Mouse (Mus musculus): ENCODE results near the gene Ift122.

The Ift122 gene

GRCm38 (mm10) chr6:115891497-115892061 is 38.3 kb downstream of the Ift122 start:
- ATAC-seq (ENCODE audit: low TSS enrichment): peak; percentile 52

GRCm38 (mm10) chr6:115892363-115892762 is 39.1 kb downstream of the Ift122 start:
- ATAC-seq (ENCODE audit: low TSS enrichment): no peak

DNA sequence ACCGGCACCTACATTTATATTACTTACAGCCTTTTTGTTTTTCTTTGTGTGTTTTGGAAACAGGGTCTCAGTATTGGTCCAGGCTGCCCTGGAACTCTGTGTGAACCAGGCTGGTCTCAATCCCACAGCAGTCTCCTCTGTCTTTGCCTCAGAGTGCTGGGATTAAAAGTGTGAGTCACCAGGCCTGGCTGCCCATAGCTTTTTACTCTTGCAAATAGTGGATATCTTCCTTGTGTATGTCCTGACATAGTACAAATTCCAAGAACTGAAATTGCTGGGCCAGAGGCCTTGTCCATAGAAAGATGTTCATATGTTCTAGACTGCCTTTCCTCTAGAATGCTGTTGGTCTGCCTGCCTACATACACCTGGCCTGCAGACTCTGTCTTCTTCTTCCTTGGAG is 43.1 kb downstream of the Ift122 start:
- ATAC-seq (ENCODE audit: low TSS enrichment): no peak

DNA sequence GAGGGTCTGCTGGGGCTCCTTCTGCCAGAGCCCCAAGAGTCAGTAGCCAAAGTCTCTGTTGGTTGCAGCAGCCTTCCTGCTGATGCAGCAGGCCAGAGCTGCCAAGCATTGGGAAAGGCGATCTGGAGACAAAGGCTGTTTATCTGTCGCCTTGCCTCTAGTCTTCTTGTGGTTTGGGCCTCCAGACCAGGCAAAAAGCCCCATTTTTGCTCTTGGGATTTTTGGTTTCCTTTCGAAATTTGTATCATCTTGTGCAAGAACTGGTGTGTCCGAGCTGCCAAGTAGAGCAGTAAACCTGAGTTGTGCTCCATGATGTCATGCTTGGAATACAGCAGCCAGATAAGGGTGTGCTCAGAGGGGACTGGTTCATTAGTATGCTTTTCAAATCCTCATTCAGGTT is 43.8 kb downstream of the Ift122 start:
- no peak for ATAC-seq (ENCODE audit: low TSS enrichment)

GRCm38 (mm10) chr6:115897926-115898520 is 44.8 kb downstream of the Ift122 start:
- ATAC-seq (ENCODE audit: low TSS enrichment): no peak

- peak; percentile 66 for ATAC-seq (ENCODE audit: low TSS enrichment)
Observed at GRCm38 (mm10) chr6:115901062-115901461, 47.8 kb downstream of the Ift122 start.

- ATAC-seq (ENCODE audit: low TSS enrichment): peak; percentile 5; the same call in 1 of the 2 replicates
Observed at GRCm38 (mm10) chr6:115901489-115901931, 48.2 kb downstream of the Ift122 start.

- ATAC-seq (ENCODE audit: low TSS enrichment): peak; percentile 39; the same call in 1 of the 2 replicates
Observed at GRCm38 (mm10) chr6:115902545-115902944, 49.3 kb downstream of the Ift122 start.

DNA sequence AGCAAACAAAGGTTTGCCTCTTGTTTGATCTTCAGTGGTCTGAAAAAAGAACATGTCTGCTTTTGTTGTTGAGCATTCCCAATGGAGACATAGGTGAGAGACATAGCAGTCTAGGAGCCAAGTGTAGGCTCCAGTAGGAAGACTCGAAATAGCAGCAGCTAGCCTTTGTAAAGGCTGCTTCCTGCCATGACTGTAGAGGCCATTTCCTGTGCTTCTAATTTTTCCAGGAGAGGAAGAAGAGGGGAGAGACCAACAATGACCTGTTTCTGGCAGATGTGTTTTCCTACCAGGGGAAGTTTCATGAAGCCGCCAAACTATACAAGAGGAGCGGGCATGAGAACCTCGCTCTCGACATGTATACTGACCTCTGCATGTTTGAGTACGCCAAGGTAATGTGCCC is 52.3 kb downstream of the Ift122 start:
- ATAC-seq (ENCODE audit: low TSS enrichment): no peak

- ATAC-seq (ENCODE audit: low TSS enrichment): no peak
Observed at GRCm38 (mm10) chr6:115906455-115906854, 53.2 kb downstream of the Ift122 start.

DNA sequence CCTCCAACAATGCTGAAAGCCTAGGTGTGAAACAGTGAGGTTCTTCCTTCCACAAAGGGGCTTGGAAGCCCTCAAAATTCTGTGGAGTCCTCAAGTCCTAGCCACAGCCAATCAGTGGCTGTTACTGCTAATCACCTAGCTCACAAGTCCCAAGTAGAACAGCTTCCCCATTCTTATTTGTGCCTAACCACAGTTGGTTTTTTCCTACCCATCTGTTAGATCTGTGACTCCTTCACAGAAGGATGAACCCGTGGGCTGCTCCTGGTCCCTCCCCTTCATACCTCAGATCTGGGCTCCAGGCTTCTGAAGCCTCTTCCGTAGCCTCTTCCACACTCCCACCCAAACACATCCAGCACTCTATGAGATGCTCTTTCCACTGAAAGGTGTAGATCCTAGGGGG is 53.6 kb downstream of the Ift122 start:
- ATAC-seq (ENCODE audit: low TSS enrichment): peak; percentile 29; the same call in 1 of the 2 replicates

GRCm38 (mm10) chr6:115908421-115908982 is 55.2 kb downstream of the Ift122 start:
- ATAC-seq (ENCODE audit: low TSS enrichment): no peak

DNA sequence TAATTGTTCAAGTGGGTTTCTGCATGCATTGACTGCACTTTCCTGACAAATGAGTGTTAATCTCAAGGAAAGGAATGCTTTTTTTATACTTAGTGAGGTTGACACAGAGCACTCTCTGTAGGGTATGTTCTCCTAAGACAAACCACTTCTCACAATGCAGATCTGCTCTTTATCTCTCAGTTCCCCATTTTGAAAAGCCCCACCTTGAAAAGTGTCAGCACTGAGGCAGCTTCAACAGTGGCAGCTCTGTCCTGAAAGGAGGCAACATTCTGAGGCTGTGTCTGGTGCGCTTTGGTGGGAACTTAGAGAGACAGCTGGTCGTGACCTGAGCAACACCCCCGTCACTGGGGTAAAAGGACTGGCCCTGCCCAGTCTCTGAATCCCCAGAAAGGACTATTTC is 55.8 kb downstream of the Ift122 start:
- no peak for ATAC-seq (ENCODE audit: low TSS enrichment)

DNA sequence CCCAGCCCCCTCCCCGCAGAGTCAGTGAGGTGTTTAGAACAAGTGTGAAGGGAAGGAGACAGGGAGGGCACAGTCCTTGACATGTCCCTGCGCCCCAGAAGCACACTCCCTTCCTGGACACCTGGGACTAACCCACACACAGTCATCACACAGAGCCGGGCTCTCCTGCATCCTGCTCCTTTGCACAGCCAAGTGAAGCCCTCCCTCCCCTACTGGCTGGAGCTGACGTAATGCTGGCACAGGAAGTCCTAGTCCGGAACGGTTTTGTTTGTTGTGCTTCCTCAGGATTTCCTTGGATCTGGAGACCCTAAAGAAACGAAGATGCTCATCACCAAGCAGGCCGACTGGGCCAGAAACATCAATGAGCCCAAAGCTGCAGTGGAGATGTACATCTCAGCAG is 56.7 kb downstream of the Ift122 start:
- no peak for ATAC-seq (ENCODE audit: low TSS enrichment)

GRCm38 (mm10) chr6:115911763-115912162 is 58.5 kb downstream of the Ift122 start:
- ATAC-seq (ENCODE audit: low TSS enrichment): no peak

DNA sequence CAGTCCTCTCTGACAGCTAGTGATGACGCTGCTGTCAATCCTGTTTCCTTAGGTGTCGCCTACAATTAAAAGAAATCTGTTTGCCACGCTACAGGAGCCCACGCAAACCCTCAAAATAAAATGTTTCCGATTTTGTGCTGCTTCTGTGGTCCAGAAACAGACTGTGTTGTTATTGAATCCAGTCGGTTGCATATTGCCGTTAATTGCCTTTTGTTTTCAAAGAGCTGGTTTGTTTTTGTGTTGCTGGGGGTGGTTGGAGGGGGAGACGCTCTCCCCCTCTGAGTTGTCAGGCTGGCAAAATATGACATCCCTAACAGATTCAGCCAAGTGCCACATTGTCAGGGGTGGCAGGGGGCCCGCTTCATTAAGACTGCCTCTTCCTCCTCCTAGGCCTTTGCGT is 60.2 kb downstream of the Ift122 start:
- ATAC-seq (ENCODE audit: low TSS enrichment): no peak

- peak; percentile 47 for ATAC-seq (ENCODE audit: low TSS enrichment)
Observed at GRCm38 (mm10) chr6:115914511-115915202, 61.4 kb downstream of the Ift122 start.

DNA sequence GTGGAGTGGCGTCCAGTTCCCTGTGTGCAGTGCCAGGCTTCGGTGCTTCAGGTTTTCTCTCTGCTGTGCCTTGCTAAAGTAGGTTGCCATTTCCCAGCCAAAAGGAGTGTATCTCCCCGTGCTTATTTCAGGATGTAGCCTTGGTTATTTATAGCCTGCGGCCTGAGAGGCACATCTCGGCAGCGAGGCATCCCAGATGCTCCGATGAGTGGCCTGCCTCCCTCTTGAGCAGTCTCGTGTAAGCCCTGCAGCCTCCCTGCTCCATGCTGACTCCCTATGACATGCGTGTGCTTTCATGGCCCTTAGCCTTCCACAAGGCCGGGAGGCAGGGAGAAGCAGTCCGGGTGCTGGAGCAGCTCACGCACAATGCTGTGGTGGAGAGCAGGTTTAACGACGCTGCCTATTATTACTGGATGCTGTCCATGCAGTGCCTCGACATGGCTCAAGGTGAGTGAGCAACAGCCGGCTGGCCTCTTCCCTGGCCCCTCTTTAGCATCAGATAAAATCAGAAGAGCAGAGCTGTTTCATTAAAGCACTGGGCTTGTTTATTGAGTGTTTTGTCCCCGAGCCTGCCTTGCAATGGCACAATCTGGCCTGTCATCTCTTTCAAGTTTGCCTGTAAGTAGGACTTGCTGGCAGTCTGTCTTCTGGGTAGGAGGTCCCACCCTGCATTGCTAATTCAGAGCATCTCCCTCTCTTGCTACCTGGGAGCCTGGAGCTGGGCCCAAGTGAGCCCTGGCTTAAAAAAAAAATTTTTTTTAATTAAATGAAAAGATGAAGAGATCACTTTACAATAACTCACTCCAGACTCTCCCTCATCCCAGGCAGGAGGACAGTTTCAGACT is 62.6 kb downstream of the Ift122 start:
- peak; percentile 53 for ATAC-seq (ENCODE audit: low TSS enrichment)

- ATAC-seq (ENCODE audit: low TSS enrichment): no peak
Observed at GRCm38 (mm10) chr6:115916611-115917010, 63.3 kb downstream of the Ift122 start.

DNA sequence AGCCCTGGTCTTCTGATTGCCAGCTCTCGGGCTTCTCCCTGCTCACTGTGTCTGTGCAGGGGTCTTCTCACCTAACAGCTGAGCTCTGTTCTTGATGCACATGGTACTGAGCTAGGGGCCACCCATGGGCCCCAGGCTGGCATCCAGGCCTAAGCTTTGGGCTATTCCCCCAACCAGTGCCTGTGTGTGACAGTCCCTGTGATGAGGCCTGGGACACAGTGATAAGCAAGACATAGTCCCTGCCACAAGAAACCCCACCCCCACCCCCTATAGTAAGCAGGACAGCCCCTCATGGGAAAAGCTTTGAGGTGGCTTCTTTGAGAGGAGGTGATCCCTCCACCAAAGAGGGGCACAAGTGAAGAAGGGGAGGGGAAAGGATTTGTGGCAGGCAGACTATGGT is 65.3 kb downstream of the Ift122 start:
- ATAC-seq (ENCODE audit: low TSS enrichment): no peak

- no peak for ATAC-seq (ENCODE audit: low TSS enrichment)
Observed at GRCm38 (mm10) chr6:115919876-115920275, 66.6 kb downstream of the Ift122 start.

DNA sequence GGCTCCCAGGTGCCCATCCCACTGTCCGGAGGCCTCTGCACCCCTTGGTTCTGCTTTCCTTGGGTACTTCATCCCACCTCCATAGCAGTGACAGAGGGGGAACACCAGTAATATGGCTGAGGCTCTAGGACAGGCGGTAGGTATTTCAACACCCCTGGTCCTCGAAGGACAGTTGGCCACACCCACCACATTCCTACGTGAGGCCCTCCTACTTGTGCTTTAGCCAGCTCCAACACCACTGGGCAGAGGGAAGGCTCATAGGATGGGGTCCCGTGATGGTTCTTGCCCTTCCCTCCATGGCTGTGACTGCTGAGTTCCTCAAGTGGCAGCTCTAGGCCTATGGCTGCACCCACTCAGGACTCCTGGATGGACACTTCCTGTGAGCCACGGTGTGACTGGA is 71.6 kb downstream of the Ift122 start:
- no peak for ATAC-seq (ENCODE audit: low TSS enrichment)

All from frontal cortex, adult (tissue).